Mouse (Mus musculus) CH12.LX (cell line): ENCODE measurements around the gene Zfp36l1.

Experiments used
- CTCF ChIP-seq, 2 experiments: IDR thresholded peaks in 1 of 2; conservative IDR thresholded peaks in 1 of 2; 2 replicates each; pipeline ENCODE4 v1.5.1; 2011 to 2012; ENCODE audit warnings: low read depth in 2 of 2, low read length in 2 of 2, improper control_type of control experiment in 1 of 2, inconsistent platforms in 1 of 2, mild to moderate bottlenecking in 1 of 2, moderate library complexity in 1 of 2
- POLR2A ChIP-seq: IDR thresholded peaks from 2 replicates; pipeline ENCODE4 v1.6.1; 2011; ENCODE audit warnings: low read depth, mild to moderate bottlenecking, improper control_type of control experiment, low read length
- SIN3A ChIP-seq: IDR thresholded peaks from 2 replicates; pipeline ENCODE4 v1.6.1; 2012; ENCODE audit warnings: low read length, improper control_type of control experiment, inconsistent platforms
- TCF12 ChIP-seq: IDR thresholded peaks from 2 replicates; pipeline ENCODE4 v1.6.1; 2014; ENCODE audit warnings: low read depth, mild to moderate bottlenecking, inconsistent platforms, low read length, improper control_type of control experiment
- USF1 ChIP-seq: IDR thresholded peaks from 2 replicates; pipeline ENCODE4 v1.6.1; 2014; ENCODE audit warnings: low read depth, mild to moderate bottlenecking, inconsistent platforms, low read length, improper control_type of control experiment

DNA sequence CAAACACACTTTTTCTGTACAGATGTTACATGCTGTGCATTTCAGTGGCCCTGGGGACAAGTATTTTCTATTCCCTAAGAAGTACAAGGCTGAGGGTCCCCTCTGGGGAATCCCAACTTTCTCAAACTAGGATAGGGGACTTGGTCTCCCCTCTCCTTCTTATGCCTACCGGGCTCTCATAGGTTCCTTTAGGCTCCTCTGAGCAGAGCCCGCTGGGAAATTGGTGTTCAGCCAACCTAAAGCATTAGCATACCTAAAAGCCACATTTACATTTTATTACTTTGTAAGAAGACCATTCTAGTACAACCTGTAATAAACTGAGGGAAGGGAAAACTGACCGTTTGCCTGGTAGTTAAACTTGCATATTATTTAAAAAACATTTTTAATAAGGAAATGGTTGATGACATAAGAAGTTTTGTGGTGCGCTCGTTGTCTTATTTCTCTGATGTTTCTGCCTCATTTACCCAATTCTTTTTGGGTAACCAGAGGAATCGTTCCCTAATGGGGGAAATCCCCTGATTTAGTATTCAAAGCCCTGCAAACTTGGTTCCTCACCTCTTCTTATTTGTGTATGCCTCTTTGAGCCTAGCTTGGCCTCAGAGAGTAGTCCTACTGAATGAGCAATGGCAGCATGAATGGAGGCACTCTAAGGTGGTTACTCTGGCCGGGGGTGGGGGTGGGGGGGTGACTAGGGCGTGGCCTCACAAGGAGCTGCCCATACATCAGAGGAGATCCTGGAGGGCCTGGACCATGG, 42.1 kb downstream of the Zfp36l1 start:
- TF ChIP-seq CTCF (conservative IDR thresholded peaks at IDR 0.05 in 1 of 2, IDR thresholded peaks at IDR 0.05 in 1 of 2; ENCODE audit: low read depth in 2 of 2, low read length in 2 of 2), result no peak
- peak; percentile 46 for TF ChIP-seq POLR2A
- TF ChIP-seq TCF12, result peak; percentile 75; the same call in 1 of the 2 replicates
- no peak for TF ChIP-seq USF1
- no peak for TF ChIP-seq SIN3A
